Mouse (Mus musculus) liver, embryonic 14.5 days (tissue): ENCODE measurements around the gene Hebp1.

ENCODE experiments used
- CTCF ChIP-seq: IDR thresholded peaks from 2 replicates; pipeline ENCODE4 v1.5.1; 2016; ENCODE audit warnings: antibody characterized with exemption, low read depth, control low read depth
- EP300 ChIP-seq: IDR thresholded peaks from 2 replicates; pipeline ENCODE4 v1.6.1; 2016; ENCODE audit warnings: antibody characterized with exemption, low read depth

DNA sequence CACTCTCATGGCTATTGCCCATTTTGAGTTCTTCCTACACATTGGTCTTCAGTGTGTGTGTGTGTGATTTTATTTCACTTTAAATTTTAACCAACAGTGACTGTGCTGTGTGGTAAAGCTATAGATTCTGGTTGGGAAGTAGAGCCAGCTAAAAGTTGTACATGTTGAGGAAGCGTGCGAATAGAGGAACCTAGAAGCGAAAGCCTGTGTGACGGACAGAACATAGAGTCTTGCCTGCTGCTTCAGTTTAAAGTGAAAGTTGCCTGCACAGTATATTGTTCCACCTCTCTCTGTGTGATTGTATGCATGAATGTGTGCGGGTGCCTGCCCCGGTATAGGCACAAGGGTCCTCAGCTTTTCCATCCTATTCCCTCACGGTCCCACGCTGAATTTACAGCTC, 42.5 kb upstream of the Hebp1 start:
- TF ChIP-seq CTCF (no peak), EP300 (no peak)
